Mouse (Mus musculus): Measurements from ENCODE around the gene Kirrel3. TPM values are rescaled to one million over a fixed set of nuclear protein-coding genes. Genes with fewer than 3 reads are reported as not detected.

Kirrel3 gene
- 10 to 100 TPM; 59.8 to 65.9 TPM for total RNA-seq (2021)

DNA sequence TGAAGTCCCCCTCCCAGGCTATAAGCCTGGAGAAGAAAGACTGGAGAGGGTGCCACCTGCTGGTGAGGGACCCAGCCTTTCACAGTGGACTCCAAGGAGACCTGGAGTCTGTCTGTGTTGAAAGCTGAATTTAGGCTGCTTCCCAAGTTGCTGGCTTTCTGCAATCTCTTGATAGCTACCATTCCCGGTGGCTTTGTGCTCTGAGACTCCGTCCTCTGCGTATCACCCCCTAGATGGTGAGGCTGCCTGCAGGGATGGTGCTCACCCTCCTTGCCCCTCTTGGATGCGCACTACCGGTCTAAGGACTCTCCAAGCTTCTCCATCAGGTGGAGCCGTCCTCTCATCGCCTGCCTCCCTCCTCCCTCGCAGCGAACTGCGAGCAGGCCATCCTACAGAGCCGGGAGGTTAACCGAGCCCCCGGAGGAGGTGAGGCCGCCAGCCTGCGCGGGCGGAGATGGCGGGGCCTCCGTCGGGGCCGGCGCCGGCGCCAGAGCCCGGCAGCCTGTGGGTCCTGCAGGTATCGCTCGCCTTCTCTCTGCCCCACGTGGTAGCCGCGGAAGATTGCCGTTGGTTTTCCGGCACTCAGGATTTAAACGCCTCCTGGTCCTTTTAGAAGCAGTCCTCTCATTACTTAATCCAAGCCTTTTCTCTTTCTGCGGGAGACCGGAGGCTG lies at the start of gene Kirrel3:
Gene Kirrel3, plus strand, starts transcription at position 136 of the 673 bp plus-strand sequence.
- DNase-seq: peak; percentile 81
- intact Hi-C loops (cut with DNase I): loop anchor here (5.0 to 10.0 kb wide), 3 partner anchors 421 to 1224 kb away; no protein-coding TSS in a partner anchor

GRCm38 (mm10) chr9:34440721-34441120 lies 45.0 kb upstream of the Kirrel3 start:
- intact Hi-C loops (cut with DNase I): no loop called here

GRCm38 (mm10) chr9:34443950-34444349 lies 41.7 kb upstream of the Kirrel3 start:
- intact Hi-C loops (cut with DNase I): no loop called here
- DNase-seq: no peak

More at GRCm38 (mm10) chr9:34440721-34441120, 45.0 kb upstream of the Kirrel3 start:
- DNase-seq: no peak

GRCm38 (mm10) chr9:34446497-34447350 lies 39.0 kb upstream of the Kirrel3 start:
- no peak for DNase-seq
- intact Hi-C loops (cut with DNase I): no loop called here

GRCm38 (mm10) chr9:34447736-34448135 lies 38.0 kb upstream of the Kirrel3 start:
- no peak for DNase-seq
- intact Hi-C loops (cut with DNase I): no loop called here

DNA sequence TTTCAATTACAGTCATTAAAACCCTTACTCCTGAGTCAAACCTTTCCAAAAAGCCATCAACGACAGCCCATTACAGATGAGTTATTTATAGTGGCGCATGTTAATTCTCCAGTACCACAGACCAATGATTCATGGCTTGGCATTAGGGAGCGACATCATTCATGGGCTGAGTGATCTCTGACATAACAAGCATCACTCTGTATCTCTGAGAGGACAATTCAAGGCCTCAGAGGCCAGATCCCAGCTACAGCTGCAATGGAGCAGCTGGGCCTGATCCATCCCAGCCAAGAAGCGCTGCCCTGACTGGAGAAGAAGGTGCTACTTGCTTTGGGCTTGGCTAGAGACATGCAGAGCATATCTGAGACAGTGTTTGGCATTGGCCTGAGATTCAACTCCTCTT lies 37.2 kb upstream of the Kirrel3 start:
- DNase-seq: no peak
- intact Hi-C loops (cut with DNase I): no loop called here

- intact Hi-C loops (cut with DNase I): no loop called here
- DNase-seq: peak; percentile 3
Measured at GRCm38 (mm10) chr9:34458189-34458588, 27.5 kb upstream of the Kirrel3 start.

GRCm38 (mm10) chr9:34459968-34460367 lies 25.7 kb upstream of the Kirrel3 start:
- no peak for DNase-seq
- intact Hi-C loops (cut with DNase I): no loop called here

GRCm38 (mm10) chr9:34463666-34464065 lies 22.0 kb upstream of the Kirrel3 start:
- peak; percentile 26 for DNase-seq
- intact Hi-C loops (cut with DNase I): no loop called here

DNA sequence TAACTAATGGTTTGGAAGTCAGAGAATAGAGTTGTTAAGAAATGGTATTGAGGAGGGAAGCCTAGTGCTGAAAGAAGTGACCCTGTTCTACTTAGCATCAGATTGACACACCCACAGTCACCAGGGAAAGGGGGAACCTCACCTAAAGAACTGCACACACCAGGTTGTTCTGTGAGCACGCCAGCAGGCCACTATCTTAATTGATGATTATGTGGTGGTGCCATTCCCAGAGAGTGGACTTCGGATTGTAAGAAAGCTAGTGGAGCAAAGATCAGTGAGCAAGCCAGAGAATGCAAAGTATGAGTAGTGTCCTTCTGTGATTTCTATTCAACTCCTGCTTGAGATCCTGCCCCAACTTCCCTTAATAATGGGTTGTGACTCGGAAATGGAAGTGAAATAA lies 19.6 kb upstream of the Kirrel3 start:
- intact Hi-C loops (cut with DNase I): no loop called here
- no peak for DNase-seq

- intact Hi-C loops (cut with DNase I): no loop called here
Measured at GRCm38 (mm10) chr9:34469180-34469579, 16.5 kb upstream of the Kirrel3 start.

GRCm38 (mm10) chr9:34476206-34476605 lies 9.5 kb upstream of the Kirrel3 start:
- intact Hi-C loops (cut with DNase I): no loop called here
- no peak for DNase-seq

More at GRCm38 (mm10) chr9:34469180-34469579, 16.5 kb upstream of the Kirrel3 start:
- DNase-seq: no peak

DNA sequence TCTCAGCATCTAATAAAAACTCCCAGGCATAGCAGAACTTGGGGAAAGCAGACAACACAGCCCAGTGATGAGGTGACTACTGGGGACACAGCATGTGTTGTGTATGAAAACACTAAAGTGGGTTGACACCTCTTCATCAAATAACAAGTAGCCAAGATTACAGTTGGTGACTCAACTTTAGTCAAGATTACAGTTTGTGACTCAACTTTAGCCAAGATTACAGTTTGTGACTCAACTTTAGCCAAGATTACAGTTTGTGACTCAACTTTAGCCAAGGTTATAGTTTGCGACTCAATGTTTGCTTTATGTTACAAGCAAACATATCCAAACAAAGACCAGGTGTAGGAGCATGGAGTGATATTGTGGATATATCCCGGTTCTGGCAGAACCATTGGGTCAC lies 7.2 kb upstream of the Kirrel3 start:
- intact Hi-C loops (cut with DNase I): no loop called here
- no peak for DNase-seq

DNA sequence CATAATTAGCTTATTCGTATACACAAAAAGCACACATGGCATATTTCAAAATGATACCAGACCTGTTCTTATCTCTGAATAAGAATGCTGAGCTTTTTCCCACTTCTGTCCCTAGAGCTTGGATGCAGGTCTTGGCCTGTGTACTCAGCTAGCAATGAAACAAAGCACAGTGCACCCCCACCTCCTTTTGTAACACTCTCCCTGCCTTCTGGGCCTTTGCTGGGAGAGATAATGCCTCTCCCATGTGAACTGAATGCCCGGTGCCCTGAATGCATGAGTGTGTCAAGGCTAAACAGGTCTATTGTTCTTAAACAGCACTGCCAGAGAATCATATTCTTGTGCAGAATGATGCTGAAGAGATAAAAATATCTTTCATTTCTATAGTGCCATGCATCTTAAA lies 2.5 kb upstream of the Kirrel3 start:
- DNase-seq: no peak
- intact Hi-C loops (cut with DNase I): loop anchor here (10.0 kb wide), 1 partner anchor 418 kb away; no protein-coding TSS in a partner anchor

DNA sequence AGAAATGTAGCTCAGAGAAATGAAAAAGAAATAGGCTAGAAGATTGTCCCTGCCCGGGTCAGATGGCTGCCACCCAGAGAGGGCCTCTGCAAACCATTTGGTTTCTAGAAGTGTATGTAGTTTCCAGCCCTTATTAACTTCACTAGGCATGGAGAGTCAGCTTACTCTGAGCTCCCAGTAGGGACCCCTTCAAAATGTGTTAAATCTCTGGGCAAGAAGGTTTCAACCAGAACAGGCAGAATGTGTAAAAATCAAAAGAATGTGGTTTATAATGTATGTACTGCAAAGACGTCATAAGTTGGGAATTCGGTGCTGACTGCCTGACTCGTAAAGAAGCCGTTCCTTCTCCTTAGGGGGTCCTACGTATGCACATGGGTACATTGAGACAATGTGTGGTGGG lies 1.0 kb upstream of the Kirrel3 start:
- intact Hi-C loops (cut with DNase I): loop anchor here (5.0 to 10.0 kb wide), 3 partner anchors 420 to 1222 kb away; no protein-coding TSS in a partner anchor
- DNase-seq: no peak

GRCm38 (mm10) chr9:34488267-34488666 lies 2.6 kb downstream of the Kirrel3 start:
- DNase-seq: no peak
- intact Hi-C loops (cut with DNase I): loop anchor here (5.0 to 10.0 kb wide), 3 partner anchors 423 to 1226 kb away; no protein-coding TSS in a partner anchor

DNA sequence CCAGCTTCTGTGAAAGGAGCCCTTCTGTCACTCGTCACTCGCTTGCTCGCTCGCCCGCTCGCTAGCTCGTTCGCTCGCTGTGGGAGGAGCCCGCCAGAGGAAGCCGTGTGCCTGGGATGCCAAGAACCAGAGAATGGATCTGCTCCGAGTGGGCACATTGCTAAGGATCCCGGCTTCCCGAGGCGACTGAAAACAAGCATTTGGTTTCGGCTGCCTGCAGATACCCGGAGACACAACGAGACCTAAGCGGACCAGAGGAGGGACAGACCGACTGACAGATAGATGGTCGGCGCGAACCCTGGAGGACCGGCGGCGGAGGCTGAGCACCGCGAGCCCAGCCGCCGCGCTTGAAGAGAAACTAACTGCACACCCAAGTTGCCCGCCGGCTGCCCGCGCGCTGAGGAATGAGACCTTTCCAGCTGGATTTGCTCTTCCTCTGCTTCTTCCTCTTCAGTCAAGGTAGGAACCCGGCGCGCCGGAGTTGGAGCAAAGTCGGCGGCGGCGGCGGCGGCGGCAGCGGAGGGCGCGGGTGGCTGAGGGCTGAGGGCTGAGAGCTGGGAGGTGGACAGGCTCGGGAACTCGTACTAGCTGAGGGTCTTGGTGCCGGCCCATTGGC lies 3.1 kb downstream of the Kirrel3 start:
- intact Hi-C loops (cut with DNase I): loop anchor here (5.0 to 10.0 kb wide), 3 partner anchors 424 to 1227 kb away; no protein-coding TSS in a partner anchor
- DNase-seq: peak; percentile 76

DNA sequence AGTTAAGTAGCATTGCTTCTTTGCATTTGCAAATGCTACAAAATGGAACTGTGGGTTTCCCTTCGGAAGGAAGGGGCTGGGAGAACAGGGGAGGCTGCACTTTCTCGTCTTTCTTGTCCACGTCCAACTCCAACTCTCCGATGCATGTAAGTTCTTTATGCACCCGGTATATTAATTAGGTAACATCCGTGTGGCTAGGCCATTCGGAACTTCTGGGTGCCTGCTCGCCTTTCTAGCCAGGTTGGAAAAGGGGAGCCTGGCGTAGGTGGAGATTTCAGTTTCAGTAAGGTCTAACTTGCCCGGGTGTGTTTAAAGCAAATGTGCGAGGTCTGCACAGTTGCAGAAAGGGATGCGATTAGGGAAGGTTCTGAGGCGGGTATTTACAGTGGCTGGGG lies 3.6 kb downstream of the Kirrel3 start:
- intact Hi-C loops (cut with DNase I): loop anchor here (5.0 to 10.0 kb wide), 3 partner anchors 425 to 1227 kb away; no protein-coding TSS in a partner anchor
- no peak for DNase-seq

DNA sequence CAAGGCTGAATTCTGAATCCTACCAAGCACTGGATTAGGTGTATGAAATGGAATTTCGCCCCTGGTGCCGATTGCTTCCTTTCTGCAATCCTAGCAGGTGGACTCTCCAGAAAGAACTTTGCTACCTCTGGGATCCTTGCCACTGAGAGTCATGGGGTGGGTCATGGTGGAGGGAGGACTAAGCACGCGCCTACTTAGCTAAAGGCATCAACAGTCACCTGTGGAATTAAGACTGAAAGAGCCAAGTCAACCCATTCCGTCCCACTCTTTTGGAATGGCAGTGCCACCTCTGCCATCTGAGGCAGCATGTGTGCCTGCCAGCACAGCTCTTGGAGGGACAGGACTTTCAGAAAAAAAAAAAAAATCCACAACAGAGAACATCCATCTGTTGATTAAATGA lies 4.1 kb downstream of the Kirrel3 start:
- DNase-seq: peak; percentile 13
- intact Hi-C loops (cut with DNase I): loop anchor here (5.0 to 10.0 kb wide), 4 partner anchors 375 to 1227 kb away; no protein-coding TSS in a partner anchor

DNA sequence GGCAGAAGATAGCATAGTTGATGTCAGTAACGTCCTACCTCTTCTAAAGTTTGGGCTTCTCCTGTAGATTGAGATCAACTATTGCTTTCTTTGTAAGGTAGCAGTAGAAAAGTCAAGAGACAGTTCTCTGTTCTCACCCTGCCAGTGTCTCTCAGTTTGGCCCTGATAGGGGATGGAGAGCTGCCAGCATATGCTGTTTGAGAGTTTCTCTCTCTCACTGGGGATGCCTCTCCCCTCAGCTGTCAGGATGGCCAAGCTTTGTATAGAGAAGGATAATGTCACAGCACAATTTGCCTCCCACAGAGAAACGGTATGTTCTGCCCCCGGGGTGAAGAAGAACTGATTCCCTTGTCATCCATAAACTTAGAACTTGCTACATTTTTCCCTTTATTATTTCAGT lies 6.4 kb downstream of the Kirrel3 start:
- intact Hi-C loops (cut with DNase I): loop anchor here (10.0 kb wide), 1 partner anchor 373 kb away; no protein-coding TSS in a partner anchor
- peak; percentile 60 for DNase-seq

DNA sequence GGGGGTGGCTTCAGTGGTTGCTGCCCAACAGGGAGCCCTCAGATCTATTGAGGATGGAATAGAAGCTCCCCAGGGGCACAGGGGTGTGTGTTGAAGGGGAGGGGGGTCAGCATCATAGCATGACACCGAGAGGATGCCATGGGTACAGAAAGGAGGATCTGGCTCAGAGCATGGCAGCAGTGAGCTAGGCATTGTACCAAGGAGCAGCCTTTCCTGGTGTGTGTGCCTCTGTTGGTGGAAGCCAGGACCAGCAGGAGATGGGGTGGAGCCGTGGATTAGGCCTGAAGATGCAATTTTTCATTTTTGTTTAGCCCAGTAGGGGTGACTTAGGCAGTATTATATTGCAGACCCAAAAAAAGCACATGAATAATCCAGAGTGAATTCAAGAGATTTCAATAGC lies 7.9 kb downstream of the Kirrel3 start:
- peak; percentile 52 for DNase-seq
- intact Hi-C loops (cut with DNase I): loop anchor here (10.0 kb wide), 1 partner anchor 371 kb away; no protein-coding TSS in a partner anchor

Measured in left cerebral cortex, postnatal 4 days (tissue).